Mouse (Mus musculus) spleen, adult 2 months (tissue): ENCODE measurements around the gene Sh3bp1.

Experiments
- CTCF ChIP-seq: fragments of 200-500 bp; IDR thresholded peaks from 2 replicates; pipeline ENCODE4 v1.5.1; 2011; ENCODE audit warnings: mild to moderate bottlenecking, inconsistent platforms; ENCODE audit not compliant: insufficient read depth, insufficient read length, insufficient replicate concordance; ENCODE audit errors: extremely low read depth
- POLR2A ChIP-seq: fragments of 200-500 bp; IDR thresholded peaks from 2 replicates; pipeline ENCODE4 v1.6.1; 2011; ENCODE audit warnings: low read depth, low read length, inconsistent platforms

- no peak for TF ChIP-seq CTCF
- no peak for TF ChIP-seq POLR2A
These were observed 8.8 kb downstream of the Sh3bp1 start for GRCm38 (mm10) chr15:78908399-78908798.
